10 mouse cellular contexts compared by ENCODE assay signal in the genomic region with DNA sequence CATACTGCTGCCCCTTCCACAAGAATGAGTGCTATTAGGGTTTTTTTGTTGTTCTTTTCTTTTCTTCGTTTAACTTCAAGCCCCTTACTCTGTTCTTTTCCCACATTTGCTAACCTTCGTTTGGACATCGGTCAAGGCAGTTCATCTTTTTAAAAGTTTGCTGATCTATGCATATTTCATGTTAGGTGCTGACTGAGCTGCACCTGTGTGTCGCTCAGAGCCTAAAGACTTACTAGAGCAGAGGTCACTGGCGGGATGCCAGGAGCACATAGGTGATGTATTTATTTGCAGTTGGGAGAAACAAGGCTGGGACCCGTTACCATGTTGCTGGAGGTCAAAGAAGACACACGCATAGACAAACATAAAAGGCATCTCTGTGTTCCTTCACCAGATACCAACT. TPM values are rescaled to one million over a fixed set of nuclear protein-coding genes. Genes with fewer than 3 reads are reported as not detected.
DNase-seq lines count a peak whose midpoint lies in the region; ATAC-seq and TF ChIP-seq lines count a peak whose summit lies in the region.
"Had no signal": no experiment of that assay in that cellular context is flagged by ENCODE, and none has a peak within 500 bp of the region (broad histone marks: within the 10 kb centered on the region; RNA-seq: fewer than 3 reads in every experiment).

No protein-coding gene starts in this region.

- peak; percentile 65 for DNase-seq in cerebellum, adult 9-11 months
- DNase-seq in spleen, adult 18-20 months = no peak
- no peak for DNase-seq in left cerebral cortex, adult 2 months (ENCODE audit: extremely low spot score in 1 of 2, low spot score in 2 of 2)

- 48% methylated on average over 7 of the region's 7 CpGs for WGBS in hindbrain, embryonic 12.5 days
- 47% methylated on average over 7 of the region's 7 CpGs for WGBS in hindbrain, embryonic 16.5 days
- 47% methylated on average over 7 of the region's 7 CpGs for WGBS in hindbrain, embryonic 13.5 days
- 42% methylated on average over 7 of the region's 7 CpGs for whole genome bisulfite sequencing in midbrain, embryonic 12.5 days
- 57% methylated on average over 7 of the region's 7 CpGs for WGBS in intestine, embryonic 15.5 days

- no peak overlapping the region for H3K9ac ChIP-seq in hindbrain, embryonic 12.5 days
- no peak overlapping the region for H3K9ac ChIP-seq in hindbrain, embryonic 16.5 days (ENCODE audit: low read depth, low read length)
- no peak overlapping the region for H3K9ac ChIP-seq in hindbrain, embryonic 13.5 days
- 0 out of 2 replicates have a peak overlapping the region, but pooled peaks have one; percentile 92 for H3K9ac ChIP-seq in midbrain, embryonic 12.5 days (replicated peaks)
- H3K9ac ChIP-seq in intestine, embryonic 15.5 days = no peak overlapping the region

- H3K4me2 ChIP-seq in hindbrain, embryonic 12.5 days (replicated peaks) = peak overlapping the region; percentile 73; the same call in 1 of the 2 replicates
- no peak overlapping the region; the same call in 1 of the 2 replicates for H3K4me2 ChIP-seq in hindbrain, embryonic 16.5 days (ENCODE audit: low read length)
- peak overlapping the region; percentile 91 for H3K4me2 ChIP-seq in hindbrain, embryonic 13.5 days
- H3K4me2 ChIP-seq in midbrain, embryonic 12.5 days (replicated peaks) = peak overlapping the region; percentile 81; the same call in 1 of the 2 replicates
- H3K4me2 ChIP-seq in intestine, embryonic 15.5 days (replicated peaks) = no peak overlapping the region; the same call in 1 of the 2 replicates

- intact Hi-C loops in left cerebral cortex, adult 2 months (cut with DNase I) = no loop called here

- H3K36me3 ChIP-seq in hindbrain, embryonic 12.5 days = peaks cover 20% of the 10 kb centered on the region
- peaks cover 8% of the 10 kb centered on the region for H3K36me3 ChIP-seq in hindbrain, embryonic 16.5 days (ENCODE audit: control insufficient read depth, insufficient read depth, low read length)
- peaks cover 20% of the 10 kb centered on the region for H3K36me3 ChIP-seq in hindbrain, embryonic 13.5 days
- H3K36me3 ChIP-seq in midbrain, embryonic 12.5 days = peaks cover 20% of the 10 kb centered on the region
- 0 out of 2 replicates have a peak, but pooled peaks cover 9% of the 10 kb centered on the region for H3K36me3 ChIP-seq in intestine, embryonic 15.5 days

- peaks cover 34% of the 10 kb centered on the region for H3K4me1 ChIP-seq in hindbrain, embryonic 12.5 days
- peaks cover 35% of the 10 kb centered on the region for H3K4me1 ChIP-seq in hindbrain, embryonic 16.5 days (ENCODE audit: control insufficient read depth, insufficient read depth, low read depth, low read length)
- peaks cover 44% of the 10 kb centered on the region for H3K4me1 ChIP-seq in hindbrain, embryonic 13.5 days (replicated peaks)
- peaks cover 37% of the 10 kb centered on the region for H3K4me1 ChIP-seq in midbrain, embryonic 12.5 days
- peaks cover 26% of the 10 kb centered on the region for H3K4me1 ChIP-seq in intestine, embryonic 15.5 days (replicated peaks)

- H3K9me3 ChIP-seq in hindbrain, embryonic 12.5 days (replicated peaks) = no peaks in the 10 kb centered on the region
- no peaks in the 10 kb centered on the region for H3K9me3 ChIP-seq in hindbrain, embryonic 16.5 days (ENCODE audit: control insufficient read depth, low read length)
- H3K9me3 ChIP-seq in hindbrain, embryonic 13.5 days = no peaks in the 10 kb centered on the region
- no peaks in the 10 kb centered on the region for H3K9me3 ChIP-seq in midbrain, embryonic 12.5 days
- no peaks in the 10 kb centered on the region for H3K9me3 ChIP-seq in intestine, embryonic 15.5 days
- H3K9me3 ChIP-seq: embryonic facial prominence, embryonic 15.5 days had no signal

- H3K4me3 ChIP-seq in hindbrain, embryonic 12.5 days = no peak overlapping the region
- H3K4me3 ChIP-seq in hindbrain, embryonic 16.5 days (ENCODE audit: low read length) = no peak overlapping the region
- H3K4me3 ChIP-seq in hindbrain, embryonic 13.5 days = no peak overlapping the region
- no peak overlapping the region for H3K4me3 ChIP-seq in midbrain, embryonic 12.5 days
- no peak overlapping the region for H3K4me3 ChIP-seq in intestine, embryonic 15.5 days (replicated peaks)
- no peak overlapping the region for H3K4me3 ChIP-seq in left cerebral cortex, adult 2 months

- ATAC-seq in hindbrain, embryonic 12.5 days (ENCODE audit: low FRiP score) = no peak
- ATAC-seq in hindbrain, embryonic 16.5 days = no peak
- no peak for ATAC-seq in hindbrain, embryonic 13.5 days (ENCODE audit: low FRiP score)
- ATAC-seq in midbrain, embryonic 12.5 days (ENCODE audit: low FRiP score, low read depth) = no peak
- ATAC-seq in intestine, embryonic 15.5 days = no peak
- ATAC-seq: Patski had no signal

- no peaks in the 10 kb centered on the region; the same call in 1 of the 2 replicates for H3K27me3 ChIP-seq in hindbrain, embryonic 12.5 days
- H3K27me3 ChIP-seq in hindbrain, embryonic 16.5 days (replicated peaks; ENCODE audit: control insufficient read depth, insufficient read depth, low read length) = no peaks in the 10 kb centered on the region
- H3K27me3 ChIP-seq in hindbrain, embryonic 13.5 days = peaks cover 12% of the 10 kb centered on the region; the same call in 1 of the 2 replicates
- H3K27me3 ChIP-seq in midbrain, embryonic 12.5 days = peaks cover 13% of the 10 kb centered on the region
- no peaks in the 10 kb centered on the region for H3K27me3 ChIP-seq in intestine, embryonic 15.5 days (replicated peaks)
- H3K27me3 ChIP-seq: embryonic facial prominence, embryonic 15.5 days had no signal

- no peak overlapping the region for H3K27ac ChIP-seq in hindbrain, embryonic 12.5 days
- no peak overlapping the region for H3K27ac ChIP-seq in hindbrain, embryonic 16.5 days (ENCODE audit: low read depth, low read length)
- H3K27ac ChIP-seq in hindbrain, embryonic 13.5 days = peak overlapping the region; percentile 99; the same call in 1 of the 2 replicates
- H3K27ac ChIP-seq in midbrain, embryonic 12.5 days (replicated peaks) = no peak overlapping the region
- H3K27ac ChIP-seq in intestine, embryonic 15.5 days = no peak overlapping the region
- H3K27ac ChIP-seq in left cerebral cortex, adult 2 months = no peak overlapping the region

- no peak for TF ChIP-seq CTCF in left cerebral cortex, adult 2 months (IDR thresholded peaks at IDR 0.05)

RNA-seq across cellular contexts. Expression of a gene that starts 1.1 kb away (rescaled TPM):
- 561 and 574 TPM in 2 replicates for polyA plus RNA-seq in hindbrain, embryonic 12.5 days (2016; fragmentation: Nextera tagmentation; extraction: Ambion mirVana)
- 1,030 and 1,170 TPM in 2 replicates for polyA plus RNA-seq in hindbrain, embryonic 16.5 days (2015; fragmentation: Nextera tagmentation; extraction: Ambion mirVana)
- polyA plus RNA-seq in hindbrain, embryonic 13.5 days (2015; fragmentation: Nextera tagmentation; extraction: Ambion mirVana) = 799 and 807 TPM in 2 replicates
- polyA plus RNA-seq in midbrain, embryonic 12.5 days (2016; fragmentation: Nextera tagmentation; extraction: Ambion mirVana) = 494 and 521 TPM in 2 replicates
- 396 and 421 TPM in 2 replicates for polyA plus RNA-seq in intestine, embryonic 15.5 days (2015; fragmentation: Nextera tagmentation; extraction: Ambion mirVana)
- total RNA-seq in left cerebral cortex, adult 2 months (2021) = 100 to 1,000 TPM; 535 to 559 TPM

Comparison
In these comparisons a context has a peak if more than half of its experiments do, and no peak if none do; other contexts are left out.
1. H3K4me2 ChIP-seq: peak in hindbrain, embryonic 12.5 days (single experiment), hindbrain, embryonic 13.5 days (single experiment) and midbrain, embryonic 12.5 days (single experiment); none in hindbrain, embryonic 16.5 days (single experiment) and intestine, embryonic 15.5 days (single experiment).